Mouse (Mus musculus) CH12.LX (cell line): ENCODE results near the gene Tomm40. TPM values are rescaled to one million over a fixed set of nuclear protein-coding genes. Genes with fewer than 3 reads are reported as not detected.

Experiments used
- DNase-seq: peaks from one replicate; pipeline ENCODE4 v3.0.0-alpha.2; 2013; ENCODE audit errors: extremely low read depth
- H3K27ac ChIP-seq: 2 replicates; pipeline ENCODE4 v1.5.1; 2012; ENCODE audit warnings: low read depth, mild to moderate bottlenecking, control low read depth, moderate library complexity; ENCODE audit not compliant: insufficient read depth
- H3K27me3 ChIP-seq: replicated peaks from 2 replicates; pipeline ENCODE3; 2012; ENCODE audit warnings: inconsistent platforms
- H3K36me3 ChIP-seq, 2 experiments: replicated peaks in 1 of 2; 2 replicates each; pipeline versions ENCODE3 to v1.6.1; 2012; ENCODE audit warnings: inconsistent platforms in 1 of 2, low read length in 1 of 2, mild to moderate bottlenecking in 1 of 2, mixed read lengths in 1 of 2, moderate library complexity in 1 of 2; ENCODE audit not compliant: control insufficient read depth in 1 of 2, insufficient read depth in 1 of 2
- H3K4me1 ChIP-seq, 2 experiments: 2 replicates each; pipeline ENCODE4 v1.6.1; 2012; ENCODE audit warnings: inconsistent platforms in 1 of 2, moderate library complexity in 1 of 2; ENCODE audit not compliant: insufficient read depth in 2 of 2, control insufficient read depth in 1 of 2
- H3K4me2 ChIP-seq: 2 replicates; pipeline ENCODE4 v1.6.1; 2012; ENCODE audit warnings: low read depth, mild to moderate bottlenecking, control low read depth; ENCODE audit not compliant: poor library complexity, insufficient read depth, severe bottlenecking
- H3K4me3 ChIP-seq, 3 experiments: fragments of 150-350 bp in 1 of 3; sonication (generic) in 1 of 3; replicated peaks in 1 of 3; 2 replicates each; pipeline versions ENCODE3 to v1.5.1; 2011 to 2012; ENCODE audit warnings: low read depth in 2 of 3, low read length in 2 of 3, mild to moderate bottlenecking in 2 of 3, moderate library complexity in 2 of 3, control low read depth in 1 of 3, improper control_type of control experiment in 1 of 3, inconsistent platforms in 1 of 3, mixed read lengths in 1 of 3; ENCODE audit not compliant: poor library complexity in 1 of 3
- H3K79me2 ChIP-seq: replicated peaks from 2 replicates; pipeline ENCODE4 v1.6.1; 2012; ENCODE audit warnings: mild to moderate bottlenecking, moderate library complexity; ENCODE audit not compliant: control insufficient read depth, poor library complexity, insufficient read depth, severe bottlenecking; ENCODE audit errors: extremely low read depth
- H3K9ac ChIP-seq: 2 replicates; pipeline ENCODE4 v1.6.1; 2012; ENCODE audit warnings: low read depth, mild to moderate bottlenecking, control low read depth, moderate library complexity; ENCODE audit not compliant: insufficient read depth
- H3K9me3 ChIP-seq: replicated peaks from 2 replicates; pipeline ENCODE3; 2012; ENCODE audit warnings: low read length, inconsistent platforms, mixed read lengths
- BHLHE40 ChIP-seq: IDR thresholded peaks from 2 replicates; pipeline ENCODE4 v1.6.1; 2011; ENCODE audit warnings: mild to moderate bottlenecking, low read depth, low read length, improper control_type of control experiment
- CHD1 ChIP-seq: IDR thresholded peaks from 2 replicates; pipeline ENCODE4 v1.6.1; 2012; ENCODE audit warnings: low read depth, low read length, improper control_type of control experiment, inconsistent platforms
- CTCF ChIP-seq, 2 experiments: IDR thresholded peaks in 1 of 2; conservative IDR thresholded peaks in 1 of 2; 2 replicates each; pipeline ENCODE4 v1.5.1; 2011 to 2012; ENCODE audit warnings: low read depth in 2 of 2, low read length in 2 of 2, improper control_type of control experiment in 1 of 2, inconsistent platforms in 1 of 2, mild to moderate bottlenecking in 1 of 2, moderate library complexity in 1 of 2
- E2F4 ChIP-seq: IDR thresholded peaks from 2 replicates; pipeline ENCODE4 v1.6.1; 2011; ENCODE audit warnings: low read depth, low read length, improper control_type of control experiment; ENCODE audit not compliant: insufficient replicate concordance
- HCFC1 ChIP-seq: IDR thresholded peaks from 2 replicates; pipeline ENCODE4 v1.6.1; 2012; ENCODE audit warnings: low read depth, mild to moderate bottlenecking, inconsistent platforms, low read length, improper control_type of control experiment
- MAFK ChIP-seq: IDR thresholded peaks from 2 replicates; pipeline ENCODE4 v1.6.1; 2011; ENCODE audit warnings: low read length, improper control_type of control experiment; ENCODE audit not compliant: insufficient replicate concordance
- MAX ChIP-seq: IDR thresholded peaks from 2 replicates; pipeline ENCODE4 v1.6.1; 2011; ENCODE audit warnings: low read length, improper control_type of control experiment
- MAZ ChIP-seq: IDR thresholded peaks from 2 replicates; pipeline ENCODE4 v1.6.1; 2012; ENCODE audit warnings: low read depth, mild to moderate bottlenecking, inconsistent platforms, low read length, improper control_type of control experiment, moderate library complexity
- MEF2A ChIP-seq: IDR thresholded peaks from 2 replicates; pipeline ENCODE4 v1.6.1; 2014; ENCODE audit warnings: low read depth, mild to moderate bottlenecking, inconsistent platforms, low read length, improper control_type of control experiment, borderline replicate concordance
- NELFE ChIP-seq: IDR thresholded peaks from 2 replicates; pipeline ENCODE4 v1.6.1; 2011; ENCODE audit warnings: low read depth, low read length, improper control_type of control experiment
- NRF1 ChIP-seq: IDR thresholded peaks from 2 replicates; pipeline ENCODE4 v1.6.1; 2014; ENCODE audit warnings: low read depth, mild to moderate bottlenecking, inconsistent platforms, low read length, improper control_type of control experiment, moderate library complexity
- PAX5 ChIP-seq: IDR thresholded peaks from 2 replicates; pipeline ENCODE4 v1.6.1; 2012; ENCODE audit warnings: low read length, inconsistent platforms, mixed read lengths
- POLR2A ChIP-seq: IDR thresholded peaks from 2 replicates; pipeline ENCODE4 v1.6.1; 2011; ENCODE audit warnings: low read depth, mild to moderate bottlenecking, improper control_type of control experiment, low read length
- RAD21 ChIP-seq: IDR thresholded peaks from 2 replicates; pipeline ENCODE4 v1.6.1; 2011; ENCODE audit warnings: low read depth, mild to moderate bottlenecking, low read length, improper control_type of control experiment, moderate library complexity
- RCOR1 ChIP-seq: conservative IDR thresholded peaks from 2 replicates; pipeline ENCODE4 v1.6.1; 2012; ENCODE audit warnings: low read depth, mild to moderate bottlenecking, inconsistent platforms, low read length, improper control_type of control experiment
- SMC3 ChIP-seq: IDR thresholded peaks from 2 replicates; pipeline ENCODE4 v1.6.1; 2011; ENCODE audit warnings: low read depth, low read length, improper control_type of control experiment
- TBP ChIP-seq: conservative IDR thresholded peaks from 2 replicates; pipeline ENCODE4 v1.6.1; 2011; ENCODE audit warnings: low read depth, low read length, improper control_type of control experiment
- TCF12 ChIP-seq: IDR thresholded peaks from 2 replicates; pipeline ENCODE4 v1.6.1; 2014; ENCODE audit warnings: low read depth, mild to moderate bottlenecking, inconsistent platforms, low read length, improper control_type of control experiment
- ZC3H11A ChIP-seq: IDR thresholded peaks from 2 replicates; pipeline ENCODE4 v1.6.1; 2012; ENCODE audit warnings: low read depth, mild to moderate bottlenecking, inconsistent platforms, low read length, improper control_type of control experiment
- dilution Hi-C: fragments of 300-500 bp; cut with MboI; formaldehyde crosslinking; loops from 2 replicates; pipeline ENCODE4 v1.14.3; 2020; ENCODE audit warnings: low sequenced_read_pairs; ENCODE audit not compliant: extremely low pct_unique_long_range_greater_than_20kb, extremely low pct_ligation_motif_present
- in situ Hi-C: fragments of 300-500 bp; cut with MboI; formaldehyde crosslinking; loops from 3 replicates; pipeline ENCODE4 v1.14.3; 2019; ENCODE audit warnings: low sequenced_read_pairs, low pct_ligation_motif_present, low pct_unique_long_range_greater_than_20kb, mixed read lengths
- polyA plus RNA-seq: library from polyadenylated mRNA; unstranded; fragments of >175 nt; gene quantifications from 2 replicates; pipeline ENCODE4 v1.2.1, GENCODE M21; 2012; ENCODE audit warnings: low read depth; ENCODE audit not compliant: insufficient read length
- total RNA-seq, 2 experiments: library from RNA; depleted of rRNA; stranded (reverse); fragments of 300-350 nt in 1 of 2; fragments of >200 nt in 1 of 2; gene quantifications; 2 replicates each; pipeline ENCODE4 v1.2.3; 2012 to 2014

Gene Tomm40
- total and polyA plus RNA-seq, 3 experiments: 115 to 221 (median 179) TPM

DNA sequence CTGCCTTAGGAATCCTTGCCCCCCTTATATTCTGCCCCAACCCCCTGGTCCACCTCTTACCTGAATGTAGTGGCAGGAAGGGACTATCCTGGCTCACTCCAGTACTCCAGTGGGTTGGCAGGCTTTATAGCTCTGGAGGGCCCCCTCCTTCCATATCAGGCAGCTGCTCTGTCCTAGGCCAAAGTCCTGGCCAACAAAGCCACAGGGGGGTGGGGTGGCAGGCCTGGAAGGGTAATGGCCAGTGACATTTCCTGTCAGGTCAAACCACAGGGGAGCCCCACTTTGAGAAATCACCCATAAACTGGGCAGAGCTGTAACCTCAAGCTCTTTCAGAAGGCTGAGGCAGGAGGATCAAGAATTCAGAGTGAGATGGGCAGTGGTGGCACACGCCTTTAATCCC is 38.6 kb downstream of the Tomm40 start:
- H3K27ac ChIP-seq: no peak overlapping the region
- H3K4me1 ChIP-seq: no peaks in the 10 kb centered on the region
- H3K36me3 ChIP-seq: no peaks in the 10 kb centered on the region
- no peak for TF ChIP-seq MAZ
- TF ChIP-seq MAFK: no peak
- TF ChIP-seq ZC3H11A: no peak
- TF ChIP-seq POLR2A: no peak
- no peak for TF ChIP-seq NRF1
- TF ChIP-seq NELFE: no peak
- TF ChIP-seq CHD1: no peak
- no peak for TF ChIP-seq RCOR1
- TF ChIP-seq HCFC1: no peak
- no peak for TF ChIP-seq SMC3
- TF ChIP-seq CTCF (conservative IDR thresholded peaks at IDR 0.05 in 1 of 2, IDR thresholded peaks at IDR 0.05 in 1 of 2; ENCODE audit: low read depth in 2 of 2, low read length in 2 of 2): no peak
- no peak for TF ChIP-seq E2F4
- no peak for TF ChIP-seq TBP
- TF ChIP-seq TCF12: no peak
- TF ChIP-seq BHLHE40: no peak
- TF ChIP-seq RAD21: no peak
- no peak for TF ChIP-seq MAX
- dilution Hi-C loops: no loop called here
- no peaks in the 10 kb centered on the region for H3K9me3 ChIP-seq
- in situ Hi-C loops: no loop called here
- H3K4me3 ChIP-seq: no peak overlapping the region
- peaks cover 3% of the 10 kb centered on the region for H3K27me3 ChIP-seq
- no peak overlapping the region for H3K9ac ChIP-seq
- H3K79me2 ChIP-seq: no peaks in the 10 kb centered on the region
- no peak for DNase-seq
- H3K4me2 ChIP-seq: no peak overlapping the region

GRCm38 (mm10) chr7:19675824-19676223 is 39.4 kb downstream of the Tomm40 start:
- H3K79me2 ChIP-seq: no peaks in the 10 kb centered on the region

More at GRCm38 (mm10) chr7:19675824-19676223, 39.4 kb downstream of the Tomm40 start:
- H3K36me3 ChIP-seq: no peaks in the 10 kb centered on the region
- no peak overlapping the region for H3K4me2 ChIP-seq
- dilution Hi-C loops (no loop called here), in situ Hi-C loops (no loop called here)
- no peak for DNase-seq
- H3K27me3 ChIP-seq: peaks cover 3% of the 10 kb centered on the region
- no peak overlapping the region for H3K27ac ChIP-seq
- H3K4me1 ChIP-seq: no peaks in the 10 kb centered on the region
- H3K9me3 ChIP-seq: no peaks in the 10 kb centered on the region
- H3K9ac ChIP-seq: no peak overlapping the region
- TF ChIP-seq MEF2A (no peak), PAX5 (no peak), TCF12 (no peak), HCFC1 (no peak), NELFE (no peak), TBP (no peak)
- H3K4me3 ChIP-seq: no peak overlapping the region
